Mouse (Mus musculus): ENCODE data around the gene Cpt2.

The Cpt2 gene

DNA sequence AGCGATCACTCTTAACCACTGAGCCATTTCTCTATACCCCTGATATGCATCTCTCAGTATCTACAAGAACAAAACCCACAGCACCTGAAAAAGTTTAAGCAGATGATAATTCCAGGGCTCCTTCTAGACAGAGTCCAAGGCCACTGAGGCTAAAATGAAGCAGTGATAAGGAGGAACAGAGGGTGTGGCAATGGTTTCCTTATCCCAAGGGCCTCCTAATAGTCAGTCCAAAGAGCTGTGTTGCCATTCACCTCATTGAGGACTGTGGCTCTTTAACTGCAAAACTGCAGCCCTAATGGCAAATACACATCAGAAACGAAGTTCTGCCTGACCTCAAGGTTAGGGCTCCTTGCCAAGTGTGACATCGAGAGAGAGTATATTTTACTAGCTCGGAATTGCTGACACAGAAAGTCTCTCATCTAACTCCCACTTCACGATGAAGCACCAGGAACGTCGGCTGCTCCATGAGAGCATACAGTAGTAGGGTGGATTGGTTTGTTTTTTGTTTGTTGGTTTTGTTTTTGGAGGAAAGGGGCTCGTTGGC is 2.2 kb downstream of the Cpt2 start:
- no peak for DNase-seq (ENCODE audit: low spot score)

DNA sequence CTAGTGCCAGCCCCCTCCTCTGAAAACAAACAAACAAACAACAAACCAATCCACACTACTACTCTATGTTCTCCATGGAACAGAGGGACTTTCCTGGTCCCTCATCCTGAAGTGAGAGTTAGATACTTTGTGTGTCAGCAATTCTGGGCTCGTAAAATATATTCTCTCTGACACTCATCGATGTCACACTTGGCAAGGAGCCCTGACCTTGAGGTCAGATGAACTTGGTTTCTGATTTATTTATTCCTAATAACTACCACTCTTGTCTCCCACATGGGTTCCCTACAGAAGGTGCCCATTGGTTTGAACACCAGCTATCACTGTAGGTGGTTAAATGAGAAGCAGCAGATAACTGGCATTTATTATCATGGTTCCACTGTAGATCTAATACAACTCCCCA is 3.1 kb downstream of the Cpt2 start:
- DNase-seq (ENCODE audit: low spot score) = no peak

DNA sequence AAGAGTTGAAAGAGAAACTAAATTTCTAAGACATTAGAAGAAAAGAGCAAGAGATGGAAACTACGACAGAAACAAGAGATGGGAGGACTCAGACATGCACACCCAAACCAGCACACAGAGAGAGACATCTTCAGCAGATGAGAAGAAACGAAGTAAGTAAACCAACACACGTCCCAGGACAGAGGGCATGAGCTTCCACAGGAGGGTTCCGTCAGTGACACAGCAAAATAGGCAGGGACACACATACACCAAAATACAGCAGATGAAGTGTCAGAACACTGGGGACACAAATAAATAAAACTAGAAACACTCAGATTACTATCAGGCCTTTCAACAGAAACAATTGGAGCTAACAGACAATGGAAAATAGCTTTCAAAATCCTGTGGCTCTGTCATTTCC is 13.4 kb downstream of the Cpt2 start:
- no peak for DNase-seq (ENCODE audit: low spot score)

GRCm38 (mm10) chr4:107906561-107906960 is 16.8 kb downstream of the Cpt2 start:
- no peak for DNase-seq (ENCODE audit: low spot score)

DNA sequence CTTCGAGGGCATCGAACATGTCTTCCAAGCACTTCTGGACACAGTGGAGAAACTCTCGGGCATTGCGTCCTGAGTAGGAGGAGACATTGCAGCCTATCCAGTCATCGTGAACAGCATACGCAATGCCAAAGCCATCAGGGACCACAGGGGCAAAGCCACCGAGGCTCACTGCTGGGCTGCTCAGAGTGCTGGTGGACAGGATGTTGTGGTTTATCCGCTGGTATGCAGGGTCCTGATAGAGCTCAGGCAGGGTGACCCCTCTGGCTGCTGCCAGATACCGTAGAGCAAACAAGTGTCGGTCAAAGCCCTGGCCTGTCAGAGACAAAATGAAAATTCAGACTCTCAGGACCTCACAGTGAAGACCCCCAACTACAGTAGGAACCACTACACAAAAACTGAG is 19.2 kb downstream of the Cpt2 start:
- no peak for DNase-seq (ENCODE audit: low spot score)

DNA sequence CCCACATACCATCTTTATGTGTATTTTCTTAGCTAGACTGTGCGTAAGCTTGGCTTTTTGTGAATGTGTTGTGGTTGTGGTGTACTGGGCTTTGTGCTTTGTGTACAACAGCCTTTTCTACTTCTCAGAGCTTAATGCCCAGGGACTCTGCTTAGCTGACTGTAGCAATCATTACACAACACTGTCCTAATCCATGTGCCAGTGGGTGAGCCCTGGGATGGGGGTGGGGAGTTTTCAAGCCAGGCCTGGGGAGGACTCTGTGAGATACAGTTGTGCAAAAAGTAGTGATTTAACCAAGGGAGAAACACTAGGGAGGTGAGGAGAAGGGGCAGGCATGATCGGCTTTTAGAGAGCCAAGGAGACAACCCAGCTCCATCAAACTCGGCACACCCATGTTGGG is 23.2 kb downstream of the Cpt2 start:
- DNase-seq (ENCODE audit: low spot score) = no peak

DNA sequence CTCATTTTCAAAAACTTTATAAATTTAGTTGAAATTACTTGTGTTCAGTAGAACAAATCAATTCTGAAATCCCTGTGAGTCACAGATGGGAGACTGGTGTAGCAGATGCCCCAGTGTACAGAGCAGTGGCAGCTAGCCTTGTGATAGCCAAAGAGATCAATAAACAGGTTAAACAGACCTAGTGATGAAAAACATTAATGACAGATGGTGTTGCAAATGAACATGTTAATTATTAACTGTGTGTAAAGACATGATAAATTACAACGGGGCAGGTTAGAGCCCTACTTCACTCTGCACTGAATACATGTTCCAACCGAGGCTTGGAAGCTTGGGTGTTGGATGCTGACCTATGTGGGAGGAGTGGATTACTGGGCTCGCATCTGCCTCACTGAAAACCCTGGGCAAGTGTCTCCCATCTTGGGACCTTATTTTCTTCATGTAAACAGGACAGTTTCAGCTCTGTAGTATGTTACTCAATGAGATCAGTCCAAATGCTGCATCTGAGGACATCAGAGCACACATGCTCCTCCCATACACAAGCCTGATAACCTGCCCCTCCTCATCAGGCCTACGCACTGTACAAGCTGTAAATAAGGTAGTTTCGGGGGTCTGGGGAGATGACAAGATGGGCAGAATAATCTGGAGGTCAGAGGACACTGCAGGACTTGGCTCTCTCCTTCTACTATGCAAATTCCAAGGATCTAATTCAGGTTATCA is 24.0 kb downstream of the Cpt2 start:
- no peak for DNase-seq (ENCODE audit: low spot score)

DNA sequence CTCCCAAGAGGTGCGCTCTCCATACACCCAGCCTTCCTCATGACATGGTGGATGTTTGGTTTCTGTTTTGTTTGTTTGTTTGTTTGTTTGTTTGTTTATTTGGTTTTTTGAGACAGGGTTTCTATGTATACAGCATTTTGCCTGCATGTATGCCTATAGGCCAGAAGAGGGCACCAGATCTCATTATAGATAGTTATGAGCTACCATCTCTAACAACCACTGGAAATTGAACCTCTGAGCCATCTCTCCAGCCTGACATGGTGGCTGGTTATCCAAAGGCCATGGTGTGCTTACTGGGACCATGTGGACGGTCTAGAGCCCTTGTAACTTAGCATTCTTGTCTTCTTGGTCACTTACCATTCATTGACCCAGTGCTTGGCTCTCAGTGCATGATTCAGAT is 30.7 kb downstream of the Cpt2 start:
- no peak for DNase-seq (ENCODE audit: low spot score)

DNA sequence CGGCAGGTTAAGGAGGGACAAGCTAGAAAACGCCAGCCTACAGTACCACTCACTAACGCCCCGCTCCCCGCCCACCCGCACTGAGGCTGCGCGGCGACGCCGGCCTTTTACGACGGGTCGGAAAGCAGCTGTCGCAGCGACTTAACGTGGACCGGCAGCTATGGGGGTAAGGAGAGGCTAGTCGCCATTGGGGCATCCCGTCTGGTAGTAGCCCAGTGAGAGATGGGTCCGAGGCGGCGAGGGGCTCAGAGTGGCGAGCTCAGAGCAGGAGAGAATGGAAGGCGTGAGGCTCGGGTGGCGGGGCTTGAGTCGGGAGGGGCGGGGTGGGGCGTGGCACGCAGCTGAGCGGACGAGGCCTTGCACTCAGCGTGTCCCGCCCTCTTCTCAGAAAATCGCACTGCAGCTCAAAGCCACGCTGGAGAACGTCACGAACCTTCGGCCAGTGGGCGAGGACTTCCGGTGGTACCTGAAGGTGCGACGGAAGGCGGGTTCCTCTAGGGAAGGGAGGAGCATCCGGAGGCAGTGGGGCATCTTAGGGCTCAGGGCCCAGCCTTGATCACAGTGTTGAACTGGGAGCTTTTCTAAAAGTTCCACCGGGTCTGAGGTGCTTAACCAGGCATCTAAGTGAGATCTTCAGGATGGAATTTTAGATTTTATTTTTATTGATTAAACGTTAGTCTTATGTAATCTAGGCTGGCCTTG is 33.5 kb downstream of the Cpt2 start, which contains the start of gene 0610037L13Rik:
0610037L13Rik (plus strand) TSS at position 83 of the 702 bp plus-strand sequence.
- peak; percentile 71 for DNase-seq (ENCODE audit: low spot score)

DNA sequence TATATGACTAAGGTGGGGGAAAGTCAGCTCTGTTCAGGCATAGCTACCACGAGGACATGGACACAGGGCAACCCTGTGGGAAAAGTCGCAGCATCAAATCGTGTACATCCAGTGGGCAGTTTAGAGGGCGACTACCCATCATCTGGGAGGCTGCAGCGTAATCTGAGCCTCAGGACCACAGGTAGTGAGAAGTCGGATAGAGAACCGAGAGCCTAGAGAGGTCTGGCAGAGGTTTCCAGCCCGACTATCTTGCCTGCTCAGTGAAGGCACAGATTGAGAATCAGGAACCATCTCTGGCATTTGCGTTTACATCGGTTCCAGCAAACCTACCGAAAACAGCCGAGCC is 34.1 kb downstream of the Cpt2 start:
- no peak for DNase-seq (ENCODE audit: low spot score)

DNA sequence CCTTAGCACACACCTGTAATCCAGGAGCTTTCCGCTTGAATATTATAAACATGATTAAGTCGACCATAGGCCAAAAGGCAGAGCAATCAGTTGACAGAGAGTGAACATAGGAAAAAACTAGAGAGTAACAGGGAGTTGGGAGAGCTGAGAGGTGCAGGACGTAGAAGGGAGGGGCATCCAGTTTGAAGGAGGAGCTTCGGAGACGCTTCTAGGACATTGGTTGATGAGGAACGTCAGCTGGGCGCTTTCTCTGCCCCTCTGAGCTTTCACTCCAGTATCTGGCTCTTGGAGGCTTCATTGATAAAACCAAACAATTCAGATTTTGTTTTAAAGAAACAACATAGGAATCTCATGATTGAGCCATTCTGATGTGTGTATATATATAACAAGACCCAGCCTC is 37.0 kb downstream of the Cpt2 start:
- DNase-seq (ENCODE audit: low spot score) = no peak

- no peak for DNase-seq (ENCODE audit: low spot score)
These were observed 41.8 kb downstream of the Cpt2 start for GRCm38 (mm10) chr4:107881631-107882030.

DNA sequence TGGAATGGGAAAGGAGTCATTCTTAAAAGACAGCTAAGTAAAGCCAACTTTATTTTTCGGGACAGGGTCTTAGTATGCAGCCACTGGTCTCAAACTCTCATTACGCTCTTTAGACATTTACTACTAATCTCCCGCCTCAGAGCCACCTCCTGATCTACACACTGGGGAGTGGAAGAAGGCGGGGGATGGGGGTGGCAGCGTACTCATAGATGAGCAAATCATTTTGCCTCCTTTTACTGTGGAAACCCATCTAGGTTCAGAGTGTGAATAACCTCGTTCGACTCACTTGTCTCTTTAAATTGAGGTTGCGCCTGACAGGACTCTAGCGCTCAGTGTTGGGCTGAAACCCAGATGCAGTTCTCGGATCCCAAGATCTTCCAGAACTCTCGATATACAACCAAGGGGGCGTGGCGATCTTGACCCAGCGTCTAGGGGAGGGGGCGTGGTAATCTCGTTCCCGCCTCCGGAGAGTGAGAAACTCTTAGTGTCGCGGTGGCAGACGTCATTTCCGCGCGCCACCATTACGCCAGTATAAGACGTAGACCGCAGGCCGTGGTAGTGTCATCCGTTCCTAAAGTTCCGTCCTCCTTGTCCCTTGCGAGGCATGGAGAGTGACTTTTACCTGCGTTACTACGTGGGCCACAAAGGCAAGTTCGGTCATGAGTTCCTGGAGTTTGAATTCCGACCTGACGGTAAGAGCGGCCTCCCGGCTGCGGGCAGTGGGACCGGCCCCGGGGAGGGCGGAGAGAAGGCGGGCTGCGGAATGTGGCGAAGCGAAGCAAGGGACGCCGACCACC is 44.0 kb downstream of the Cpt2 start, which contains the start of gene Magoh:
Magoh (plus strand) TSS at position 502 of the 797 bp plus-strand sequence.
- DNase-seq (ENCODE audit: low spot score) = peak; percentile 88

DNA sequence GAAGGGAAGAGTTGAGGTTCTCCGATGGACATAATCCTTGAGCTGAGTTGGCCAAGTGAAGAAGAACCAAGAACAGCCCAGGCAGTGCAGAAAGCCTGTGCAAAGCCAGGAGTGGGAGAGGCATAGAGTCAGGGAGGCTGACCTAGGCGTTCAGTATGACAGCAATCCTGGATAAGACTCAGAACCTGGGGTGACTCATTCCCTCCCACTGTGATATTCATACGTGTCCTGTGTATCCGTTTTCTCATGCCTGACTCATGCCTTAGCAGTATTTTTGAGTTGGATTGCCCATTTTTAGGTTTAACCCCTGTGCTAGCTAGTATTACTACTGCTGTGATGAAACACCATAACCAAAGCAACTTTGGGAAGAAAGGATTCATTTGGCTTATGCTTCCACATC is 58.5 kb downstream of the Cpt2 start:
- DNase-seq (ENCODE audit: low spot score) = no peak

GRCm38 (mm10) chr4:107858995-107859394 is 64.4 kb downstream of the Cpt2 start:
- DNase-seq (ENCODE audit: low spot score) = no peak

DNA sequence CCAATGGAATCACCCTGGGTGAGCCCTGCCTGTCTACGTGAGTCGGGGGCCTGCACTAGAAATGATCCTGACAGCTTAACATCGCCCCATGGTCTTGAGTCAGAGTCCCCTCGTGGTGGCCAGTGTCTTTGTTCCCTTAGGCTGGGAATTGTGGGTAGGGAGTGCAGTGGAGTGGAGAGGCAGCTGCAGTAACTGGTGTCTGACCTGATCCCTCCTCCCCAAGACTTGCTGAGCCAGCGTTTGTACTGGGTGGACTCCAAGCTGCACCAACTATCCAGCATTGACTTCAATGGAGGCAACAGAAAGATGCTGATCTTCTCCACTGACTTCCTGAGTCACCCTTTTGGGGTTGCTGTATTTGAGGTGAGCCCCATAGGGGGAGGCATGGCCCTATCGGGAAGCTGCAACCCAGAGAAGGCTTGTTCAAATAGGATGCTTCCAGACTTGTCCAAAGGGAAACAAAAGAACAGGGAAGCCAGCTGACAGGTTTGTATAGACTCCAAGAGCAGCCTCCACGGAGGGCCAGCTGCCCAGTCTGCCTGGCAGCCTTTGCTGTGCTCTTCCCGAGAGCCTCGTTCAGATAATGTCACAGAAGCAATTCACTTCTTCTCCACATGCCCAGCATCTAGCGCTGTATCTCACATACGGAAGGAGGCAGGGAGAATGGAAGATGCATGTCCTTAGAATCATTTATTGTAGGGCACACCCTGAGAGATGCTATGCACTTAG is 66.3 kb downstream of the Cpt2 start:
- no peak for DNase-seq (ENCODE audit: low spot score)
